Mouse (Mus musculus) layer of hippocampus, postnatal 10 days (tissue): ENCODE data around the gene Thoc3. TPM values are rescaled to one million over a fixed set of nuclear protein-coding genes. Genes with fewer than 3 reads are reported as not detected.

Source experiments
- DNase-seq, 2 experiments: peaks; one replicate each; pipeline ENCODE4 v3.0.0; 2021; ENCODE audit warnings: low spot score in 2 of 2
- total RNA-seq, 2 experiments: library from RNA; stranded (reverse); gene quantifications; 2 replicates each; pipeline ENCODE4 v1.2.3; 2021

The Thoc3 gene
- total RNA-seq, 2 experiments from 2014 or later, result 44.7 TPM

- DNase-seq, result peak; percentile 94 to 95
Observed at GRCm38 (mm10) chr13:54446686-54447495, 21.8 kb downstream of the Thoc3 start.

GRCm38 (mm10) chr13:54443693-54444092, 25.0 kb downstream of the Thoc3 start:
- peak in 1 of 2 experiments; percentile 29 for DNase-seq

GRCm38 (mm10) chr13:54439912-54440311, 28.7 kb downstream of the Thoc3 start:
- no peak for DNase-seq

- DNase-seq, result no peak
Observed at GRCm38 (mm10) chr13:54438814-54439213, 29.8 kb downstream of the Thoc3 start.

- no peak for DNase-seq
Observed at GRCm38 (mm10) chr13:54437083-54437482, 31.6 kb downstream of the Thoc3 start.

GRCm38 (mm10) chr13:54436666-54437065, 32.0 kb downstream of the Thoc3 start:
- DNase-seq, result no peak

- DNase-seq, result no peak
Observed at GRCm38 (mm10) chr13:54431161-54431560, 37.5 kb downstream of the Thoc3 start.

- no peak for DNase-seq
Observed at GRCm38 (mm10) chr13:54430051-54430450, 38.6 kb downstream of the Thoc3 start.

- DNase-seq, result no peak
Observed at GRCm38 (mm10) chr13:54428771-54429170, 39.9 kb downstream of the Thoc3 start.

GRCm38 (mm10) chr13:54426781-54427655, 41.6 kb downstream of the Thoc3 start:
- no peak for DNase-seq

GRCm38 (mm10) chr13:54425269-54425668, 43.4 kb downstream of the Thoc3 start:
- DNase-seq, result no peak

- DNase-seq, result no peak
Observed at GRCm38 (mm10) chr13:54420226-54420625, 48.4 kb downstream of the Thoc3 start.

GRCm38 (mm10) chr13:54418781-54419327, 49.8 kb downstream of the Thoc3 start:
- DNase-seq, result peak; percentile 55 to 61

GRCm38 (mm10) chr13:54415059-54415458, 53.6 kb downstream of the Thoc3 start:
- no peak for DNase-seq

- no peak for DNase-seq
Observed at GRCm38 (mm10) chr13:54412721-54413120, 55.9 kb downstream of the Thoc3 start.

GRCm38 (mm10) chr13:54412236-54412635, 56.4 kb downstream of the Thoc3 start:
- DNase-seq, result no peak

GRCm38 (mm10) chr13:54411656-54412055, 57.0 kb downstream of the Thoc3 start:
- DNase-seq, result no peak

Other genes with a start within 250 kb of the Thoc3 start
- 100 to 1,000 TPM; 686 to 743 TPM for gene Cplx2, start 97.5 kb downstream of the Thoc3 start, total RNA-seq
- gene Simc1, start 34.9 kb upstream of the Thoc3 start, total RNA-seq, result 10 to 100 TPM; 20.5 to 20.7 TPM
- gene 4833439L19Rik, start 96.6 kb upstream of the Thoc3 start, total RNA-seq, result 100 to 1,000 TPM; 165 to 183 TPM
- 10 to 100 TPM; 49.6 to 49.9 TPM for gene Arl10, start 106.2 kb upstream of the Thoc3 start, total RNA-seq
- gene Nop16, start 121.2 kb upstream of the Thoc3 start, total RNA-seq, result 10 to 100 TPM; 34.2 to 36.6 TPM
- 100 to 1,000 TPM; 168 to 177 TPM for gene Higd2a, start 121.4 kb upstream of the Thoc3 start, total RNA-seq
- gene Cltb, start 142.5 kb upstream of the Thoc3 start, total RNA-seq, result 100 to 1,000 TPM; 308 to 332 TPM
- gene Faf2, start 152.9 kb upstream of the Thoc3 start, total RNA-seq, result 10 to 100 TPM; 48.3 to 52.7 TPM
- 100 to 1,000 TPM in 1 of 2 experiments, 10 to 100 TPM in 1; 95.0 to 114 TPM for gene Rnf44, start 225.1 kb upstream of the Thoc3 start, total RNA-seq
- gene Cdhr2, start 232.6 kb upstream of the Thoc3 start, total RNA-seq, result under 1 TPM; 0.16 to 0.20 TPM